Mouse (Mus musculus) ES-E14 (cell line): Measurements from ENCODE around the gene Impdh1. TPM values are rescaled to one million over a fixed set of nuclear protein-coding genes. Genes with fewer than 3 reads are reported as not detected.

Source experiments
- DNase-seq: peaks from one replicate; pipeline ENCODE4 v3.0.0-alpha.2; 2013; ENCODE audit warnings: low read depth, low spot score
- H3K27ac ChIP-seq: 2 replicates; pipeline ENCODE4 v1.5.1; 2012; ENCODE audit warnings: low read depth, mild to moderate bottlenecking, low read length, moderate library complexity, mixed read lengths; ENCODE audit not compliant: poor library complexity, insufficient read depth, severe bottlenecking
- H3K36me3 ChIP-seq: 2 replicates; pipeline ENCODE4 v1.6.1; 2012; ENCODE audit warnings: mild to moderate bottlenecking, low read length, moderate library complexity, mixed read lengths; ENCODE audit not compliant: control insufficient read depth, poor library complexity, insufficient read depth, severe bottlenecking
- H3K4me1 ChIP-seq, 2 experiments: fragments of 150-350 bp in 1 of 2; sonication (generic) in 1 of 2; 2 replicates each; pipeline ENCODE4 v1.6.1; 2012; ENCODE audit warnings: low read length in 2 of 2, mild to moderate bottlenecking in 1 of 2, mixed read lengths in 1 of 2; ENCODE audit not compliant: control insufficient read depth in 2 of 2, insufficient read depth in 2 of 2, poor library complexity in 1 of 2
- H3K4me3 ChIP-seq, 2 experiments: fragments of 150-350 bp in 1 of 2; sonication (generic) in 1 of 2; 2 replicates each; pipeline ENCODE4 v1.5.1; 2012; ENCODE audit warnings: low read length in 2 of 2, low read depth in 1 of 2, mild to moderate bottlenecking in 1 of 2, mixed read lengths in 1 of 2; ENCODE audit not compliant: insufficient read depth in 1 of 2, poor library complexity in 1 of 2, severe bottlenecking in 1 of 2
- H3K9ac ChIP-seq: 2 replicates; pipeline ENCODE4 v1.6.1; 2012; ENCODE audit warnings: low read depth, mild to moderate bottlenecking, low read length, mixed read lengths; ENCODE audit not compliant: poor library complexity, insufficient read depth, severe bottlenecking
- H3K9me3 ChIP-seq: fragments of 150-350 bp; sonication (generic); 2 replicates; pipeline ENCODE4 v1.6.1; 2012; ENCODE audit warnings: low read depth, mild to moderate bottlenecking, low read length; ENCODE audit not compliant: control insufficient read depth, insufficient read depth
- CHD2 ChIP-seq: IDR thresholded peaks from 2 replicates; pipeline ENCODE4 v1.6.1; 2014; ENCODE audit warnings: mild to moderate bottlenecking, low read depth, low read length, inconsistent platforms
- HCFC1 ChIP-seq: IDR thresholded peaks from 2 replicates; pipeline ENCODE4 v1.6.1; 2012; ENCODE audit warnings: low read length, inconsistent platforms, borderline replicate concordance; ENCODE audit not compliant: insufficient read depth
- MAFK ChIP-seq: IDR thresholded peaks from 2 replicates; pipeline ENCODE4 v1.6.1; 2014; ENCODE audit warnings: mild to moderate bottlenecking, low read depth, low read length, inconsistent platforms; ENCODE audit not compliant: insufficient read depth
- ZC3H11A ChIP-seq: IDR thresholded peaks from 2 replicates; pipeline ENCODE4 v1.6.1; 2012; ENCODE audit warnings: low read depth, mild to moderate bottlenecking, inconsistent platforms, low read length, borderline replicate concordance
- ZNF384 ChIP-seq: IDR thresholded peaks from 2 replicates; pipeline ENCODE4 v1.6.1; 2012; ENCODE audit warnings: low read depth, low read length, inconsistent platforms
- in situ Hi-C, 2 experiments: fragments of 600-800 bp; cut with MboI; formaldehyde crosslinking; loops; one replicate each; pipeline ENCODE4 v1.15.1; 2025; ENCODE audit warnings: low sequenced_read_pairs in 2 of 2, inconsistent platforms in 1 of 2; ENCODE audit not compliant: unreplicated experiment in 2 of 2
- total RNA-seq: library from RNA; depleted of rRNA; stranded (reverse); fragments of 300-350 nt; gene quantifications from 2 replicates; pipeline ENCODE4 v1.2.3, GENCODE M21; 2012

The Impdh1 gene
- total RNA-seq, 1 experiment, result 29.7 TPM

GRCm38 (mm10) chr6:29245272-29246120 is 29.3 kb upstream of the Impdh1 start:
- no peak for TF ChIP-seq ZNF384
- no peak for TF ChIP-seq CHD2
- TF ChIP-seq HCFC1, result no peak
- no peak for TF ChIP-seq ZC3H11A
- TF ChIP-seq MAFK, result no peak
- in situ Hi-C loops, result no loop called here
- H3K9me3 ChIP-seq, result no peaks in the 10 kb centered on the region
- no peaks in the 10 kb centered on the region for H3K36me3 ChIP-seq
- H3K4me1 ChIP-seq, result peaks cover 0 to 10% of the 10 kb centered on the region in 2 experiments; a peak in 2 of 4 replicates
- H3K27ac ChIP-seq, result 0 out of 2 replicates have a peak overlapping the region, but pooled peaks have one; percentile 0
- no peak overlapping the region for H3K4me3 ChIP-seq
- DNase-seq, result no peak
- no peak overlapping the region for H3K9ac ChIP-seq

- peaks cover 0 to 10% of the 10 kb centered on the region in 2 experiments; a peak in 2 of 4 replicates for H3K4me1 ChIP-seq
- H3K36me3 ChIP-seq, result no peaks in the 10 kb centered on the region
- no peak overlapping the region for H3K27ac ChIP-seq
- H3K9ac ChIP-seq, result no peak overlapping the region
- TF ChIP-seq ZC3H11A, result no peak
- DNase-seq, result no peak
- in situ Hi-C loops, result no loop called here
- H3K9me3 ChIP-seq, result no peaks in the 10 kb centered on the region
- no peak overlapping the region for H3K4me3 ChIP-seq
Measured at GRCm38 (mm10) chr6:29242265-29242664, 26.1 kb upstream of the Impdh1 start.

DNA sequence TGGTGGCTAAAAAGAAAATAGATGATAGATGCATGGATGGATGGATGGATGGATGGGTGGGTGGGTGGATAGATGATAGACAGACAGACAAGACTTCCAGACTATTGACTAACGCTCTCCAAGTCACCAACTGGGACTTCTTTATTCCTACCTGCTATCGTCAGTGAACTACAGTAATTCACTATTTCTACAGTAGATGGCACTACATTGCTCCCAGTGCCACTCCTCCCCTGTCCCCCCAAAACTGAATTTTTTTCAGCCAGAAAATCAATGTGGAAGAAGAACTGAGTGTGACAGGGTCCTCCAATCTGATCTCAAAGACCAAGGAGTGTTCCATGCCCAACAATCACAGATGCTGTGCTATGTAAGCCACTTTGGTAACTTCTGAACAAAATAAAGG is 25.5 kb upstream of the Impdh1 start:
- Histone ChIP-seq H3K9me3 (no peaks in the 10 kb centered on the region), H3K4me3 (no peak overlapping the region), H3K27ac (no peak overlapping the region), H3K36me3 (no peaks in the 10 kb centered on the region), H3K4me1 (peaks cover 0 to 8% of the 10 kb centered on the region in 2 experiments; a peak in 1 of 4 replicates), H3K9ac (no peak overlapping the region)
- no peak for TF ChIP-seq CHD2
- no peak for TF ChIP-seq MAFK
- TF ChIP-seq HCFC1, result no peak
- TF ChIP-seq ZNF384, result no peak
- TF ChIP-seq ZC3H11A, result no peak
- DNase-seq, result no peak
- in situ Hi-C loops, result no loop called here

DNA sequence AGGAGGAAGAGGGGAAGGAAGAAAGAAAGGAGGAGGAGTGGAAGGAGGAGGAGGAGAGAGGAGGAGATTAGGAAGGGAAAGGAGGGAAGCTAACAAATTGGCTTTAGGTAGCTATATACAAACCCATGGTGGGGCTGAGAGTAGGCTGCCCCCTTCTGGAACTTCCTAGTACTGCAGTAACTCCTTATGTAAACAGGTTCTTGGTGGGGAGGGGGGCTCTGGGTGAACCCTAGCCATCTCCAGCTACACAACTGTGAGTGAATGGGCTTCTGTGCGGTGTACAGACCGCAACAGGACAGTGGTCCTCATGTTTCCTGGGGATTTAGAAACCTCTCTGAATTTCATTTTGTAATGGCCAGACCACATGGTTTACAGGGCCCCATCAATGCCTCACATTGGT is 24.6 kb upstream of the Impdh1 start:
- H3K36me3 ChIP-seq, result no peaks in the 10 kb centered on the region
- no peak overlapping the region for H3K27ac ChIP-seq
- H3K4me3 ChIP-seq, result no peak overlapping the region
- no peaks in the 10 kb centered on the region for H3K9me3 ChIP-seq
- in situ Hi-C loops, result no loop called here
- H3K4me1 ChIP-seq, result peaks cover 0 to 6% of the 10 kb centered on the region in 2 experiments; a peak in 1 of 4 replicates
- H3K9ac ChIP-seq, result no peak overlapping the region
- DNase-seq, result peak; percentile 78
- TF ChIP-seq ZC3H11A (no peak), MAFK (no peak), ZNF384 (no peak), HCFC1 (no peak), CHD2 (no peak)

GRCm38 (mm10) chr6:29234272-29234671 is 18.1 kb upstream of the Impdh1 start:
- in situ Hi-C loops, result no loop called here
- Histone ChIP-seq H3K4me1 (peaks cover 0 to 5% of the 10 kb centered on the region in 2 experiments; a peak in 1 of 4 replicates), H3K9ac (no peak overlapping the region), H3K9me3 (no peaks in the 10 kb centered on the region), H3K36me3 (no peaks in the 10 kb centered on the region), H3K27ac (no peak overlapping the region), H3K4me3 (no peak overlapping the region)
- TF ChIP-seq ZNF384 (no peak), MAFK (no peak), ZC3H11A (no peak), HCFC1 (no peak), CHD2 (no peak)
- DNase-seq, result peak; percentile 46
